Mouse (Mus musculus) inflammation-experienced regulatory T-cells, adult 6 months (primary cell): ENCODE data around the gene Prmt7. TPM values are rescaled to one million over a fixed set of nuclear protein-coding genes. Genes with fewer than 3 reads are reported as not detected.

Experiments
- ATAC-seq: one replicate; pipeline ENCODE4 v1.8.0; 2017
- polyA plus RNA-seq, 3 experiments: library from polyadenylated mRNA; unstranded; fragments of 100-300 nt; shearing (Covaris generic); gene quantifications; one replicate each; pipeline ENCODE4 v1.2.1; 2017

Prmt7 gene
- polyA plus RNA-seq, 3 experiments from 2014 or later: 16.6 to 35.3 (median 27.0) TPM

GRCm38 (mm10) chr8:106292484-106293396 lies 82.0 kb downstream of the Prmt7 start:
- ATAC-seq: no peak

- ATAC-seq: no peak
These were observed 87.5 kb downstream of the Prmt7 start for GRCm38 (mm10) chr8:106298261-106298660.

DNA sequence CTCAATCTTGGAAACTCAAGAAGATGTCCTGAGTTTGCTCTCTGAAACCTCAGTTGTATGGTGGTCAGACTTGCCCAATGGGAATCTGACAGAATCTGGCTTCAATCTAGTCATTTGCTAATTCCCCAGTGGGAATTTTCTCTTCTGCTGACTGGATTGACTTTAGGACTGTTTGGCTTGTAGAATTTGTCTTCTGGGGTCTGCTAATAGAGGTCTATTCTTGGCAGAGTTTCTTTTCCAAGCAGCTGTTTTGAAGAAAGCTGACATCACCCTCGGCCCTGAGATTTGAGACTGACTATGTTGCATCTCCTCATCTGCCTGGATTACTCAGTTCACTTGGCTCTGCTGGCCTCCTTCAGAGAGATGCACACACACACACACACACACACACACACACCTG lies 88.1 kb downstream of the Prmt7 start:
- no peak for ATAC-seq

- no peak for ATAC-seq
These were observed 89.0 kb downstream of the Prmt7 start for GRCm38 (mm10) chr8:106299686-106300085.

DNA sequence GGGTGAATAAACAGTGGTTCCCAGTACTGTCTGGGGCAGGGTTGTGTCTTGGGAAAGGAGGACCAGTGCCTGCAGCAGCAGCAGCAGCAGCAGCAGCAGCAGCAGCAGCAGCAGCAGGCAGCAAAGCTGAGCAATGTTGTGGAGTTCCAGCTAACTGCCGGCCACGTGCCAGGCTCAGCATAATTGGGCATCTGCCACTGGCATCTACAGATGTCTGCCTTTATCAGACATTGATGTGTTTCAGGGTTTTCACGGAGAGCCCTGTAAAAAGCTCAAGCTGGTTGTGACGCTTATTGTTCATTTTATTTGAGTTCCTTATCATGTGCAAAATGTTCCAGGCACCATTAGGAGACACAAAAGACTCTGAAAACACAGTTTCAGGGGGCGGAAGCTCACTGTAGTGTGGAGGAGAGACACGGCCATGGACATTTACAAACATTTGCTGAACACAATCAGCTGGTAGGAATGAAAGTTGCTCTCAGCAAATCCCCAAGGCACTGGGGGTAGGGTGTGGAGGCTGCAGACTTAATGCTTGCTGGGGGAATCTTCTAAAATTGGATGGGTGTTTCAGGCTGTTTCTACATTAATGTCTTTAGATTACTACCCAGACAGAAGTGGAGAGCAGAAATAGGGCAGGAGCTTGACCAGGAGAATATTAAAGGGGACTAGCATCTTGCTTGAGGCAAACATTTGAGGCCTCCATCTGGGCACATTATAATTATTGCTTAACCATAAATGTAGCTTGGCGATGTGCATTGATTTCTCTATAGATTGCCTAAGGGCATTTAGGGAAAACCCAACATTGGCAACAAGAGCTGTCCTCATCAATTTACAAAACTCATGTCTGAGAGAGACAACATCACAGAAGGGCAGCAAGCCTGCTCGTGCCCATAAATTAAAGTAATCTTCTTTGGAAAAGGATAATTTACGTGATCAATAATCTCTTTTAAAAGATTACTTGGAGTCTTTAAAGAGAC lies 90.3 kb downstream of the Prmt7 start:
- no peak for ATAC-seq

Other genes starting within 250 kb of the Prmt7 start
- gene Slc12a4, start 244.8 kb upstream of the Prmt7 start, polyA plus RNA-seq: 1 to 10 TPM; 5.4 to 8.8 (median 6.4) TPM
- not detected for gene Dpep3, start 231.5 kb upstream of the Prmt7 start, polyA plus RNA-seq
- gene Dus2, start 219.6 kb upstream of the Prmt7 start, polyA plus RNA-seq: 10 to 100 TPM; 29.0 to 36.7 (median 32.2) TPM
- not detected for gene Dpep2nb, start 205.0 kb upstream of the Prmt7 start, polyA plus RNA-seq
- gene Ddx28, start 199.1 kb upstream of the Prmt7 start, polyA plus RNA-seq: 10 to 100 TPM in 2 of 3 experiments, 1 to 10 TPM in 1; 9.3 to 15.6 (median 12.3) TPM
- gene Nfatc3, start 152.1 kb upstream of the Prmt7 start, polyA plus RNA-seq: 10 to 100 TPM; 35.1 to 41.7 (median 37.1) TPM
- gene Esrp2, start 74.0 kb upstream of the Prmt7 start, polyA plus RNA-seq: under 1 TPM in 2 of 3 experiments, not detected in 1; 0.20 to 0.64 TPM
- gene Pla2g15, start 60.5 kb upstream of the Prmt7 start, polyA plus RNA-seq: 1 to 10 TPM; 4.5 to 6.2 (median 4.7) TPM
- gene Slc7a6, start 42.1 kb upstream of the Prmt7 start, polyA plus RNA-seq: 10 to 100 TPM; 21.0 to 35.6 (median 33.1) TPM
- gene Slc7a6os, start within 50 bp of the Prmt7 start, polyA plus RNA-seq: 10 to 100 TPM; 20.7 to 26.9 (median 23.1) TPM
- not detected for gene Smpd3, start 127.1 kb downstream of the Prmt7 start, polyA plus RNA-seq
- 1 to 10 TPM; 2.6 to 5.2 (median 3.6) TPM for gene Zfp90, start 204.4 kb downstream of the Prmt7 start, polyA plus RNA-seq